Mouse (Mus musculus) ES-E14 (cell line): ENCODE data around the gene Zbtb1. TPM values are rescaled to one million over a fixed set of nuclear protein-coding genes. Genes with fewer than 3 reads are reported as not detected.
"Not testable (repeated sequence)": the region's sequence is repeated elsewhere in the genome, so short reads cannot be mapped to it uniquely, and the experiment has no call there.

Experiments
- DNase-seq: peaks from one replicate; pipeline ENCODE4 v3.0.0-alpha.2; 2013; ENCODE audit warnings: low read depth, low spot score
- H3K27ac ChIP-seq: 2 replicates; pipeline ENCODE4 v1.5.1; 2012; ENCODE audit warnings: low read depth, mild to moderate bottlenecking, low read length, moderate library complexity, mixed read lengths; ENCODE audit not compliant: poor library complexity, insufficient read depth, severe bottlenecking
- H3K36me3 ChIP-seq: 2 replicates; pipeline ENCODE4 v1.6.1; 2012; ENCODE audit warnings: mild to moderate bottlenecking, low read length, moderate library complexity, mixed read lengths; ENCODE audit not compliant: control insufficient read depth, poor library complexity, insufficient read depth, severe bottlenecking
- H3K4me1 ChIP-seq, 2 experiments: fragments of 150-350 bp in 1 of 2; sonication (generic) in 1 of 2; 2 replicates each; pipeline ENCODE4 v1.6.1; 2012; ENCODE audit warnings: low read length in 2 of 2, mild to moderate bottlenecking in 1 of 2, mixed read lengths in 1 of 2; ENCODE audit not compliant: control insufficient read depth in 2 of 2, insufficient read depth in 2 of 2, poor library complexity in 1 of 2
- H3K4me3 ChIP-seq, 2 experiments: fragments of 150-350 bp in 1 of 2; sonication (generic) in 1 of 2; 2 replicates each; pipeline ENCODE4 v1.5.1; 2012; ENCODE audit warnings: low read length in 2 of 2, low read depth in 1 of 2, mild to moderate bottlenecking in 1 of 2, mixed read lengths in 1 of 2; ENCODE audit not compliant: insufficient read depth in 1 of 2, poor library complexity in 1 of 2, severe bottlenecking in 1 of 2
- H3K9ac ChIP-seq: 2 replicates; pipeline ENCODE4 v1.6.1; 2012; ENCODE audit warnings: low read depth, mild to moderate bottlenecking, low read length, mixed read lengths; ENCODE audit not compliant: poor library complexity, insufficient read depth, severe bottlenecking
- H3K9me3 ChIP-seq: fragments of 150-350 bp; sonication (generic); 2 replicates; pipeline ENCODE4 v1.6.1; 2012; ENCODE audit warnings: low read depth, mild to moderate bottlenecking, low read length; ENCODE audit not compliant: control insufficient read depth, insufficient read depth
- CHD2 ChIP-seq: IDR thresholded peaks from 2 replicates; pipeline ENCODE4 v1.6.1; 2014; ENCODE audit warnings: mild to moderate bottlenecking, low read depth, low read length, inconsistent platforms
- HCFC1 ChIP-seq: IDR thresholded peaks from 2 replicates; pipeline ENCODE4 v1.6.1; 2012; ENCODE audit warnings: low read length, inconsistent platforms, borderline replicate concordance; ENCODE audit not compliant: insufficient read depth
- MAFK ChIP-seq: IDR thresholded peaks from 2 replicates; pipeline ENCODE4 v1.6.1; 2014; ENCODE audit warnings: mild to moderate bottlenecking, low read depth, low read length, inconsistent platforms; ENCODE audit not compliant: insufficient read depth
- ZC3H11A ChIP-seq: IDR thresholded peaks from 2 replicates; pipeline ENCODE4 v1.6.1; 2012; ENCODE audit warnings: low read depth, mild to moderate bottlenecking, inconsistent platforms, low read length, borderline replicate concordance
- ZNF384 ChIP-seq: IDR thresholded peaks from 2 replicates; pipeline ENCODE4 v1.6.1; 2012; ENCODE audit warnings: low read depth, low read length, inconsistent platforms
- in situ Hi-C, 2 experiments: fragments of 600-800 bp; cut with MboI; formaldehyde crosslinking; loops; one replicate each; pipeline ENCODE4 v1.15.1; 2025; ENCODE audit warnings: low sequenced_read_pairs in 2 of 2, inconsistent platforms in 1 of 2; ENCODE audit not compliant: unreplicated experiment in 2 of 2
- total RNA-seq: library from RNA; depleted of rRNA; stranded (reverse); fragments of 300-350 nt; gene quantifications from 2 replicates; pipeline ENCODE4 v1.2.3, GENCODE M21; 2012

The Zbtb1 gene
- total RNA-seq, 1 experiment, result 4.5 TPM

DNA sequence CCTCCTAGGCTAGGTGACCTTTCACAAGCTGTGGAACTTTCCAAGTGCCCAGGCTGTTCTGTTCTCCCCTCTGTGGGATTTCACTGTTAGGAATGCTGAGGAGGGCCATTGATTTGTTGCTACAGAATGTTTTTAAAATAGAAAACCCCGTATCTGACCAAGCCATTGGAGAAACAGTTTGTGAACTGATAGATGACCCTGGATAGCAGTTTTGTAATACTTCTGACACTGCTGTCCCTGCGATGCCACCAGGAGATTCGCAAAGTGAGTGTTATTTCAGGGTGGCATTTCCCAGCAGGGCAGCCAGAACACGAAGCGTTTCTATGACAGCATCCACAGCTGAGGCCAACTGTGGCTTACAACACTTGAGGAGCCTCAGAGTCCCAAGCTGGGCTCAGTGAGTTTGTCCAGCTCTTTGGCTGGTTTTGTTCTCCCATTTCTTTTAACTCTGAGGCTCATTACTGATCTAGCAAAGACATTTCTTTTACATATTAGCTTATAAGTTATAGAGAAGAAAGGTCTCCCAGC is 60.9 kb downstream of the Zbtb1 start:
- no peak for TF ChIP-seq MAFK
- TF ChIP-seq CHD2, result no peak
- in situ Hi-C loops, result no loop called here
- DNase-seq, result no peak

DNA sequence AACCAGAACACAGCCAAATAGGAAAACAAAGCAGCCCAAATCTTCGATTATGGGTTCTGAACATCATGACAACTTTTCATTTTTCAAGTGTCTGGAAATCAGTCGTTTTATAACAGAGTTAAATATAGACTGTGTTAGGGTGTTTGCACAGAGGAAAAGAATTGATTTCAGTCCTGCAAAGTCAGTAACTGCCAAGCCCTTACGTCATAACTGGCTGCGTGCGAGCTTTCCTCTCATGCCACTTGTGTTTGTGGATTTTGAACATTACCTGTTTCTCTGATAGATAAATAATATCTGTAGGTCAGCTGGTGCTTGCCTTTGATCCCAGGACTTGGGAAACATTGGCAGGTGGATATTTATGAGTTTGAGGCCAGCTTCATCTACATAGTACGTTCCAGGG is 61.4 kb downstream of the Zbtb1 start:
- H3K9me3 ChIP-seq, result no peaks in the 10 kb centered on the region
- no peak overlapping the region for H3K9ac ChIP-seq
- H3K4me3 ChIP-seq, result no peak overlapping the region
- H3K27ac ChIP-seq, result no peak overlapping the region
- H3K36me3 ChIP-seq, result no peaks in the 10 kb centered on the region
- TF ChIP-seq ZNF384 (no peak), ZC3H11A (no peak), MAFK (no peak), CHD2 (no peak), HCFC1 (no peak)
- in situ Hi-C loops, result no loop called here
- peaks cover 0 to 10% of the 10 kb centered on the region in 2 experiments; a peak in 1 of 4 replicates for H3K4me1 ChIP-seq
- DNase-seq, result no peak

More for the DNA sequence above, 60.9 kb downstream of the Zbtb1 start:
- H3K27ac ChIP-seq, result no peak overlapping the region
- no peak overlapping the region for H3K9ac ChIP-seq
- no peaks in the 10 kb centered on the region for H3K36me3 ChIP-seq
- H3K9me3 ChIP-seq, result no peaks in the 10 kb centered on the region
- H3K4me3 ChIP-seq, result no peak overlapping the region
- H3K4me1 ChIP-seq, result peaks cover 0 to 8% of the 10 kb centered on the region in 2 experiments; a peak in 1 of 4 replicates

DNA sequence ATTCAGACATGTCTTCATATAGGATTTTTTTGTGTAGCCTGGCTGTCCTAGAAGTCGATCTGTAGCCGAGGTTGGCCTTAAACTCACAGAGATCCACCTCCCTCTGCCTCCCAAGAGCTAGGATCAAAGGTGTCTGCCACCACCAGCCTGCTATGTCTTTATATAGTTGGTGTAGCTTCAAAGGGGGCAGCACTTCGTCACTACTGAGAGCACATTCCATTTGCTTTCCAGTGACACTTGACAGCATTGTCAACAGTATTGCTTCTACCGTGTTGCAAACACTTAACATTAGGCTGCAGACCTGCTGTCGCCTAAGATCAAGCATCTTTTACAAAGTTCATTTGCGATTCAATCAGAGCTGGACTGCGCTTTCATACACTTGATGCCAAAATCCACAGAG is 64.0 kb downstream of the Zbtb1 start:
- Histone ChIP-seq H3K4me1 (peaks cover 0 to 10% of the 10 kb centered on the region in 2 experiments; a peak in 1 of 4 replicates), H3K4me3 (no peak overlapping the region), H3K9ac (no peak overlapping the region), H3K9me3 (no peaks in the 10 kb centered on the region), H3K36me3 (no peaks in the 10 kb centered on the region), H3K27ac (no peak overlapping the region)
- in situ Hi-C loops, result no loop called here
- DNase-seq, result no peak
- TF ChIP-seq CHD2, result no peak
- TF ChIP-seq HCFC1, result no peak
- no peak for TF ChIP-seq MAFK
- TF ChIP-seq ZC3H11A, result no peak
- TF ChIP-seq ZNF384, result no peak

DNA sequence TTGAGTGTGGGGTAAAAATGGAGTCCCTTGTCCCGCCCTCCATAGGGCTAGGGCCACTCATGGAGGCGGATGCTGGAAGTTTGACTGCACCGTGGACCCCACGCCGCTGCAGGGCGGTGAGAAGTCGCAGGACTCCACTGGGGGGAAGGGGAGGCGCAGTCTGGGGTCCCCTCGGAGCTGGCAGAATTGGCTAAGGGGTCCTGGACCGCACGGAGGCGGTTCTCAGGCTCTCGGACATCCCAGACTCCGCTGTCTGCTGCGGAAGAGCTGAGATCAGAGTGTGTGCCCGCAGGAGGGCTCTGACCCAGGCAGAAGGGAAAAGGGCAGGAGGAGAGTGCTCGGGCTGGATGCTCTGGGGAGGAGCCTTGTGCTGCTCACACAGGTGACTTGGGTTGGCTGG is 65.0 kb downstream of the Zbtb1 start:
- in situ Hi-C loops, result no loop called here
- no peak for DNase-seq
- H3K9ac ChIP-seq, result peak overlapping the region; percentile 24; the same call in 1 of the 2 replicates
- H3K27ac ChIP-seq, result no peak overlapping the region
- peak overlapping the region; percentile 49 to 70 for H3K4me3 ChIP-seq
- H3K4me1 ChIP-seq, result peaks cover 0 to 10% of the 10 kb centered on the region in 2 experiments; a peak in 1 of 4 replicates
- no peaks in the 10 kb centered on the region for H3K36me3 ChIP-seq
- no peak for TF ChIP-seq MAFK
- no peak for TF ChIP-seq ZNF384
- TF ChIP-seq ZC3H11A, result no peak
- no peak for TF ChIP-seq CHD2
- no peak for TF ChIP-seq HCFC1
- H3K9me3 ChIP-seq, result no peaks in the 10 kb centered on the region

DNA sequence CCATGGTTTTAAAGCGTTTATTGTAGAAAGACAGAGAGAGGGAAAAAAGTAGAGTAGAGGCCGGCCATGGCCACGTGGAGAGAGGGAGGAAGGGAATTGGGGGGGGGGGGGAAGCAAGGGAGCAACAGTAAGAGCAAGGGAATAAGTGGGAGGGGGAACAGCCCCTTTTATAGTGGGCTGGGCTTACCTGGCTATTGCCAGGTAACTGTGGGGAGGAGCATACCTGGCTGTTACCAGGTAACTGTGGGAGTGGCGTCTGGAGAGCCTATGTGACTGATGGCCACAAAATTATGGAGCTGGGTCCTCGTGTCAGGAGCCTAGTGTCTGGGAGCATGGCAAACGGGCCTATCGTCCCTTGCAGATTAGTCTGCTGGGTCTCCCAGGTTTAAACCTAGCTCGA is 65.5 kb downstream of the Zbtb1 start:
- Histone ChIP-seq H3K4me3 (peak overlapping the region; percentile 49 to 70; a peak in 3 of 4 replicates), H3K4me1 (peaks cover 0 to 10% of the 10 kb centered on the region in 2 experiments; a peak in 1 of 4 replicates), H3K36me3 (no peaks in the 10 kb centered on the region), H3K9ac (no peak overlapping the region), H3K27ac (no peak overlapping the region), H3K9me3 (no peaks in the 10 kb centered on the region)
- in situ Hi-C loops, result no loop called here
- no peak for DNase-seq
- no peak for TF ChIP-seq HCFC1
- TF ChIP-seq MAFK, result no peak
- TF ChIP-seq ZNF384, result no peak
- TF ChIP-seq ZC3H11A, result no peak
- no peak for TF ChIP-seq CHD2

DNA sequence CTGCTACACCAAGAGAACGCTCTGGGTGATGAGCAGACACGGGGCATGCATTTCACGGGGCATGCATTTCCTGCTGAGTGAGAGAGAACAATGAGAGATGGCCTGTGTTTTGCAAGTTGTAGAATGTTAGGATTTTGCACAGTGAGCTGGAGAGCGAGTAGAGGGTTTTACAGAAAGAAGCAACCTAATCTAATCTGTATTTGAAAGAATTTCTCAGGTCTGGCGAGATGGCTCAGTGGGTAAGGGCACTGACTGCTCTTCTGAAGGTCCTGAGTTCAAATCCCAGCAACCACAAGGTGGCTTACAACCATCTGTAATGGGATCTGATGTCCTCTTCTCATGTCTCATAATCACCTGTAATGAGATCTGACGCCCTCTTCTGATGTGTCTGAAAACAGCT is 73.4 kb downstream of the Zbtb1 start:
- H3K4me3 ChIP-seq, DNase-seq: not testable (repeated sequence)

More for the DNA sequence above, 73.4 kb downstream of the Zbtb1 start:
- H3K9ac ChIP-seq, H3K36me3 ChIP-seq, H3K9me3 ChIP-seq, H3K27ac ChIP-seq, in situ Hi-C loops, H3K4me1 ChIP-seq: not testable (repeated sequence)
